Mouse (Mus musculus) cerebellum, adult 9-10 months (tissue): Measurements from ENCODE around the gene Cox7b2.
"Not testable (repeated sequence)": the region's sequence is repeated elsewhere in the genome, so short reads cannot be mapped to it uniquely, and the experiment has no call there.

Experiments used
- DNase-seq: peaks from one replicate; pipeline ENCODE4 v3.0.0; 2022

Cox7b2 gene

GRCm38 (mm10) chr5:71548079-71548478 lies at the start of gene Cox7b2:
Gene Cox7b2 (minus strand): TSS chr5:71548205.
- DNase-seq = no peak

- DNase-seq = no peak
Observed at GRCm38 (mm10) chr5:71595321-71595720, 47.3 kb upstream of the Cox7b2 start.

- DNase-seq = no peak
Observed at GRCm38 (mm10) chr5:71593745-71594255, 45.8 kb upstream of the Cox7b2 start.

GRCm38 (mm10) chr5:71571646-71572237 lies 23.7 kb upstream of the Cox7b2 start:
- no peak for DNase-seq

GRCm38 (mm10) chr5:71545554-71545953 lies 2.5 kb downstream of the Cox7b2 start:
- peak; percentile 27 for DNase-seq

GRCm38 (mm10) chr5:71525486-71525885 lies 22.5 kb downstream of the Cox7b2 start:
- not testable (repeated sequence) for DNase-seq

- peak; percentile 68 for DNase-seq
Observed at GRCm38 (mm10) chr5:71502058-71502678, 45.8 kb downstream of the Cox7b2 start.

- peak; percentile 7 for DNase-seq
Observed at GRCm38 (mm10) chr5:71495621-71496020, 52.4 kb downstream of the Cox7b2 start.

GRCm38 (mm10) chr5:71456957-71457356 lies 91.0 kb downstream of the Cox7b2 start:
- DNase-seq = no peak

- DNase-seq = no peak
Observed at GRCm38 (mm10) chr5:71440174-71440573, 107.8 kb downstream of the Cox7b2 start.
